Mouse (Mus musculus) erythroblast, adult 5-6 weeks (primary cell): ENCODE measurements around the gene Ctso. TPM values are rescaled to one million over a fixed set of nuclear protein-coding genes. Genes with fewer than 3 reads are reported as not detected.
A peak's percentile ranks its signal among the peaks of the same experiment; 100 is the strongest.

Source experiments
- ATAC-seq: replicated peaks from 2 replicates; pipeline ENCODE4 v1.8.0; 2016; ENCODE audit warnings: moderate number of reproducible peaks, mild to moderate bottlenecking, moderate TSS enrichment, inconsistent platforms; ENCODE audit not compliant: poor library complexity, low FRiP score, severe bottlenecking
- total RNA-seq, 2 experiments: library from RNA; stranded (forward) in 1 of 2; stranded (reverse) in 1 of 2; fragments of 150-400 nt in 1 of 2; fragments of 200-764, 138-1000 nt in 1 of 2; gene quantifications; 2 replicates each; pipeline versions ENCODE4 v1.2.3 to v1.2.4; 2015 to 2017; ENCODE audit warnings: low replicate concordance in 2 of 2

Gene Ctso
- total RNA-seq (2015; ENCODE audit: low replicate concordance), result 3.7 and 5.6 TPM in 2 replicates
- 0.84 and 7.1 TPM in 2 replicates for total RNA-seq (2017; ENCODE audit: low replicate concordance)

DNA sequence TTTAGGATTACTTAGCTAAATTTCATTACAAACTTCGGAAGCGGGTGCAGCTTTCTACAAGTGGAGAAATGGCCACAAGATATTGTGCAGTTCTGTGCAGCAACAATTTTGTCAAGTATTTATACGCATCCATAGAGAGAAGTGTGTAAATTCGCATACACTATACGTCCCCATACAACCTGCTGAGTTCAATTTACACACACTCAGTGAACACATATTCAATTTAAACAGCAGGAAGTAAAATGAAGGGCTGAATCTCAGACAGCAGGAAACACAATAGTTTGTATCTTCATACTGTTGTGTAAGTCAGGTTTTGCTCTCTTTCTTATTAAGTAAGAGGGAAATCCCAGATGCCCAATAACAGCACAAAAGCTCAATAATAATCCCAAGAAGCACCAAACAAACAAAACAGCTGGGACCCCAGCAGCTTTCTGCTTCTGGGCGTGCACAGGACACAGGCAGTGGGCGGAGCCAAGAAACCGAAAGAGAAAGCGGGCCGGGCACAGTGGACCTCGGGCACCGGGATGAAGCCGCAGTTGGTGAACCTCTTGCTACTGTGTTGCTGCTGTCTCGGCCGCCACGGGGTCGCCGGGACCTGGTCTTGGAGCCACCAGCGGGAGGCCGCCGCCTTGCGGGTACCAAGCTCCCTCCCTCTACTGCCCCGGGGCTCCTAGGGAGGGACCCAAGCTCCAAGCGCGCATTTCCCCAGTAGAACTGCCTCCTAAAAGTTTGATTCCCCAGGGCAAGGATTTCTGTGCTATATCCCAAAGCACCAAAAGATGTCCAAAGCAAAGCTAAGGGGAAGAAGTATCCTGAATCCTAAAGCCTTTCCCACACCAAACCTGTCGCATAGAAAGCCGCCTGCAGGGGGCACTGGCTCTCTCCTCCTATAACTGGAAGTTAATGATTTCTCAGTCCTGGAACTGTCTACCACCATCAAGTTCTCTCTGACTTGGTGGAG is at the start of gene Ctso:
TSS of gene Ctso (plus strand) at position 461 of the 961 bp plus-strand sequence.
- ATAC-seq, result peak; percentile 97

DNA sequence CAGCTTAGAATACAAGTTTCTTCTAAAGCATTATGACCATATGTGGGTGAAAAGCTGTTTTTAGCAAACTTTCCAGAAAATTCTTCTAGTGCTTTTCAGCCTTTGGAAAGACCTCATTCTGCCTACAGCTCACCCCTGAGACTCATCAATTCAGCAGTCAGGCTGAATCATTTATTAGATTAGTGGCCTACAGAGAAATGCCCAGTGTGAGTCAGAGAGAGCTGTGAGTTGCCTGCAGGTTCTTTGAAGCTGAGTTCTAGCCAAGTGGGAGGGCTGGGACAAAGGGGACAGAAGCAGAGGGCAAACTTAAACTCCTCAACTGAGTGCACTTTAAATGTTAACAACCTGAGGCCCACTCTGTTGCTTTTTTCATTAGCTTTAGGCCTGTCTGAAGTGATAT is 48.5 kb upstream of the Ctso start:
- no peak for ATAC-seq

GRCm38 (mm10) chr3:81885566-81885965 is 46.8 kb upstream of the Ctso start:
- no peak for ATAC-seq

GRCm38 (mm10) chr3:81889137-81889536 is 43.3 kb upstream of the Ctso start:
- ATAC-seq, result no peak

- ATAC-seq, result no peak
Measured at GRCm38 (mm10) chr3:81910286-81911036, 21.9 kb upstream of the Ctso start.

DNA sequence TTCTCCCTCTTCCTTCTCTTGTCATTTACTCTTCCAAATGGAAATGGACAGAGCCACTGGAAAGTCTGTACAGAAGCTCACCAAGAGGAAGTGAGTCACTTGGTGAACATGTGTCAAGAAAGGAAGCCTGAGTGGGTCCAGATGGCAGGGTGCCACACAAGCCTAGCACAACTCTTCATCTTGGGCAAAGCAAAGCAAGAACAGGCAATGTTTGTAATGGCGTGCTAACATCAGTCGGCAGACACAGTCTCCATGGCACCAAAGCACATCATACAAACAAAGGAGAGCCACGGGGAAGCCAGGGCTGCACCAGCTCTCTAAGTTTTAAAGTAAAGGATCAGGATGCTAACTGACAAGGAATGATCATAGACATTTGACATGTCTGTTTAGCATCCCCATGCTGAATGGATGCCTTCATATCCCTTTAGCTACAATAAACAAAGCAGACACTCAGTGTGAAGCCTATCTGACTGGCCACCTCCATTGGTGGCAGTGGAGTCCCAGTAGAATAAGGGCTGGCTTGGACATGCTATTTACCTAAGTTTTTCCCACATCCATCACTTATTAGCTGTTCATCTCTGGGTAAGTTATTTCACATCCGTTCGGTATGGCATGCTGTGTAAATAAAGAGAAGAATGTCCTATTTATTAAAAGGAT is 16.2 kb upstream of the Ctso start:
- ATAC-seq, result no peak

DNA sequence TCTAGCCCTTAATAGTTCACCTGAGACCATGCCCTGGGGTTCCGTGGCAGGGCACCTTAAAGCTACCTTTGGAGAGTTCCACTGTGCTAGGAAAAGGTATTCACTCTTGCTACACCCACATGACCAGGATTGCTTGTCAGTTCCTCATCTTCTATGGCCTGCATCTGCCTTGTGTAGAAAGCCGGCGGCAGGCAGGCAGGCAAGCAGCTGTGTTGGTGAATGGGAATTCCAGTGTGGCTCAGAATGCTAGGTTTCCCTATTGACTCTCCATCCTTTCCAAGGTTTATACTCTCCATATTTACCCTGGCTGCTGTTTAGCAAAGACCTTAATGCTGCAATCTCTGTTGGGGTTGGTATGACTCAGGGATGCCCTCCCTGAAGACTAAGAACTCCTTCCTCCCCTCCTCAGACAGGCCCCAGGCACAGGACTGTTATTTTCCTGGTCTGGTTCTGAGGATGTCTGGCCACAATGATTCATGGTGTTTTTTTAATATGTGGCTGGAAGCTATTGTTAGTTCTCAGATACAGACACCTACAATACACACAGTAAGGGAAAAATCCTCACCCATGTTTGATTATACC is 15.0 kb upstream of the Ctso start:
- ATAC-seq, result no peak

DNA sequence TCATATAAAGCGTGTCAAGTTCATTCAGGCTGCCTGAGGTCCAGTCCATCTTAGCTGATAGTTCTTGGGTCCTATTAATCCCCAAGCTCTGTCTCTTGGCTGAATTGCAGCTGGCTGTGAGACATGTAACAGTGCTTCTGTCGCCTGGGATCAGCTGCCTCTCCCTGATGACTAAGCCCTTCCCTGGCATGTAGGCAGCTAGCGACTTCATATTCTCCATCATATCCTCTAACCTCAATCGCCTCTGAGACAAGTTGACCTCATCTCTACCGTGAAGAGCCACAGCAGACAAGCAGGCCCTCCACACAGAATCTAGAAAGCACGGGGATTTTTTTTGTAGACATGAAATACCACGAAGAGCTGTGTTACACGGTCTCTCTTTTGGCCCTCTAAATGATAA is 14.2 kb upstream of the Ctso start:
- ATAC-seq, result no peak

GRCm38 (mm10) chr3:81919681-81920080 is 12.7 kb upstream of the Ctso start:
- no peak for ATAC-seq

GRCm38 (mm10) chr3:81922910-81923309 is 9.5 kb upstream of the Ctso start:
- ATAC-seq, result no peak

GRCm38 (mm10) chr3:81924931-81925330 is 7.5 kb upstream of the Ctso start:
- ATAC-seq, result no peak

GRCm38 (mm10) chr3:81925856-81926255 is 6.5 kb upstream of the Ctso start:
- no peak for ATAC-seq

DNA sequence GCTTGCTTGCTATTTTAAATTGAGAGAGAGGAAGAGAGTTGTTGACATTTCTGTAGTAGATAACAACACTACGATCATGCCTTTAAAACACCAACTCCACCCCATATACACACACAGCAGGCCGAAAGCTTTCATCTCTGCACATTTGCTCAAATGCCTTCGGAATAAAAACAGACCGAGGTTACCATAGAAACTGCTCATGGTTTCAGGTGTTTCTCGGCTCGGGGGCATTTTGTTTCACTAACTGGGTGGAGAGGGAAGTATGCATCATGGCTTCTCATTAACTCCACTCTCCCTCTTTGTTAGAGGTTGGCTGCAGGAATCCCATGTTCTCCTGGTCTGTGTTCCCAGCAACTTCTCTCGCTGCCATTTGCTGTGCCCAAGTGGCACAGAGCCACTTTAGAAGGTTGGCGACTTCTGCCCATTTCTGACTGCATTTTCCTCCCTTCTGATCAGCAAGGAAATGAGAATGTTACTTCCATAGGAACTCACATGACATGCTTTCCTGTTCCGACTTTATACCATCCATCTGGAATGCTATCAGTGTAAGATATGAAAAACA is 5.6 kb upstream of the Ctso start:
- ATAC-seq, result no peak

GRCm38 (mm10) chr3:81929073-81929472 is 3.3 kb upstream of the Ctso start:
- ATAC-seq, result no peak

GRCm38 (mm10) chr3:81931695-81932094 is 706 bp upstream of the Ctso start:
- ATAC-seq, result no peak

- ATAC-seq, result no peak
Measured at GRCm38 (mm10) chr3:81933348-81933747, 947 bp downstream of the Ctso start.

GRCm38 (mm10) chr3:81938924-81939323 is 6.5 kb downstream of the Ctso start:
- no peak for ATAC-seq

DNA sequence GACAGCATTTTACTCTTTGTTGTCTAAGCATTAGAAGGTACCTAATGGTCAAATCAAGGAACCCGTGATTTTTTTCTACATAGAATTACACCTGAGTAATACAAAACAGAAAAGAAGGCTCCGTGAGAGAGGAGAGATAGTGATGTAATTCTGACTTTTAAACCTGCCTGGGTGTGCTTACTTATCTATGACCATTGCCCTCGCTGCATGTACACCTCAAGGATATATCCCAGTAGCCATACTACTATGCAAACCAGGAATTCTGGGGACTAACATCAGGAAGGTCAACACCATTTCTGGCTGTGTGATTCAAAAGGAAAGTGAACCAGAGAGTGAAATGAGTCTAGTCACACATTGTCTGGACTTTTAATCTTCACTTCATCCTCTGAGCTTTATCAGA is 9.9 kb downstream of the Ctso start:
- ATAC-seq, result no peak

DNA sequence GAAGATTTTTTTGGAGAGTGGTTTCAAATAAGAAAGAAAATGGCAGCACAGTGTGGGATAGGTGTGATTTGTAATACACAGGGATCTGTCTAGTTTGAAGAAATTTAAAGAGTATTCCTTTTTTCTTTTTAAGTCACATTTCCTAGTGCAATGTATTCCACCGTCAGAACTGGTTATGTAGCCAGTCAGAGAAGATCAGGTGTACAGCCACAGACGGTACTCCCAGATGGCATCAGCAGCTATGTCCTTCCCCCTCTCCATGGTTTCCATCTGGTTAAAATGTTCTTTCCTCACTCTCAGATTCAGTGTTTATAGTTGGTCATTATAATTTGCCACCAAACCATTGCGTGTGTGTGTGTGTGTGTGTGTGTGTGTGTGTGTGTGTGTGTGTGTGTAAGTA is 10.7 kb downstream of the Ctso start:
- ATAC-seq, result no peak
